Mouse (Mus musculus): ENCODE data around the gene St6galnac5. TPM values are rescaled to one million over a fixed set of nuclear protein-coding genes. Genes with fewer than 3 reads are reported as not detected.

The St6galnac5 gene
- total and polyA plus RNA-seq, 3 experiments, result 0.04 TPM; not detected in 2

GRCm38 (mm10) chr3:152898906-152899305 lies 83.1 kb downstream of the St6galnac5 start:
- in situ Hi-C loops (cut with MboI; ENCODE audit: low pct_ligation_motif_present, low pct_unique_long_range_greater_than_20kb, low sequenced_read_pairs) (no loop called here), dilution Hi-C loops (cut with MboI; ENCODE audit: extremely low pct_ligation_motif_present, extremely low pct_unique_long_range_greater_than_20kb, low sequenced_read_pairs) (no loop called here)
- H3K9me3 ChIP-seq (replicated peaks; ENCODE audit: low read length), result no peaks in the 10 kb centered on the region
- no peaks in the 10 kb centered on the region for H3K27me3 ChIP-seq (replicated peaks)
- TF ChIP-seq HCFC1 (IDR thresholded peaks at IDR 0.05; ENCODE audit: low read depth, low read length), result no peak
- no peak for TF ChIP-seq IRF4 (IDR thresholded peaks at IDR 0.05; ENCODE audit: low read depth, low read length)
- TF ChIP-seq GABPA (IDR thresholded peaks at IDR 0.05; ENCODE audit: insufficient replicate concordance, low read depth, low read length), result no peak
- TF ChIP-seq CHD2 (IDR thresholded peaks at IDR 0.05; ENCODE audit: low read length), result no peak
- no peak for TF ChIP-seq CHD1 (IDR thresholded peaks at IDR 0.05; ENCODE audit: low read depth, low read length)
- no peak for TF ChIP-seq USF1 (IDR thresholded peaks at IDR 0.05; ENCODE audit: low read depth, low read length)
- no peak for TF ChIP-seq USF2 (conservative IDR thresholded peaks at IDR 0.05; ENCODE audit: low read depth, low read length)
- no peak for TF ChIP-seq MXI1 (IDR thresholded peaks at IDR 0.05; ENCODE audit: low read depth, low read length)
- no peak for TF ChIP-seq JUN (IDR thresholded peaks at IDR 0.05; ENCODE audit: insufficient read depth, low read depth, low read length)
- TF ChIP-seq ETS1 (conservative IDR thresholded peaks at IDR 0.05; ENCODE audit: low read depth, low read length), result no peak
- TF ChIP-seq BHLHE40 (IDR thresholded peaks at IDR 0.05; ENCODE audit: low read depth, low read length), result no peak
- no peak for TF ChIP-seq JUND (conservative IDR thresholded peaks at IDR 0.05; ENCODE audit: low read depth, low read length)
- no peak for TF ChIP-seq TCF12 (IDR thresholded peaks at IDR 0.05; ENCODE audit: low read depth, low read length)
- TF ChIP-seq TBP (conservative IDR thresholded peaks at IDR 0.05; ENCODE audit: low read depth, low read length), result no peak
- TF ChIP-seq KAT2A (IDR thresholded peaks at IDR 0.05; ENCODE audit: insufficient replicate concordance, low read length), result no peak
- TF ChIP-seq CTCF (conservative IDR thresholded peaks at IDR 0.05 in 1 of 2, IDR thresholded peaks at IDR 0.05 in 1 of 2; ENCODE audit: low read depth in 2 of 2, low read length in 2 of 2), result no peak
- TF ChIP-seq ZNF384 (IDR thresholded peaks at IDR 0.05; ENCODE audit: low read depth, low read length), result no peak
- no peak for TF ChIP-seq MYC (IDR thresholded peaks at IDR 0.05; ENCODE audit: low read depth, low read length)
- no peak for TF ChIP-seq MAX (IDR thresholded peaks at IDR 0.05; ENCODE audit: low read length)
- no peak for TF ChIP-seq MAFK (IDR thresholded peaks at IDR 0.05; ENCODE audit: insufficient replicate concordance, low read length)
- H3K36me3 ChIP-seq (replicated peaks in 1 of 2; ENCODE audit: control insufficient read depth in 1 of 2, insufficient read depth in 1 of 2, low read length in 1 of 2), result no peaks in the 10 kb centered on the region
- H3K9ac ChIP-seq (ENCODE audit: insufficient read depth, low read depth), result no peak overlapping the region
- peaks cover 0 to 9% of the 10 kb centered on the region in 2 experiments; a peak in 2 of 4 replicates for H3K4me1 ChIP-seq (ENCODE audit: control insufficient read depth in 1 of 2, insufficient read depth in 2 of 2)
- H3K79me2 ChIP-seq (replicated peaks; ENCODE audit: control insufficient read depth, extremely low read depth, insufficient read depth, poor library complexity, severe bottlenecking), result no peaks in the 10 kb centered on the region
- H3K27ac ChIP-seq (ENCODE audit: insufficient read depth, low read depth), result no peak overlapping the region
- H3K4me3 ChIP-seq (replicated peaks in 1 of 3; ENCODE audit: low read depth in 2 of 3, low read length in 2 of 3, poor library complexity in 1 of 3), result no peak overlapping the region
- H3K4me2 ChIP-seq (ENCODE audit: insufficient read depth, low read depth, poor library complexity, severe bottlenecking), result no peak overlapping the region
- DNase-seq (ENCODE audit: extremely low read depth), result no peak

GRCm38 (mm10) chr3:152897196-152897595 lies 84.8 kb downstream of the St6galnac5 start:
- TF ChIP-seq ZKSCAN1 (IDR thresholded peaks at IDR 0.05; ENCODE audit: borderline replicate concordance, low read depth, low read length), result no peak
- DNase-seq (ENCODE audit: extremely low read depth), result peak; percentile 51
- no peaks in the 10 kb centered on the region for H3K79me2 ChIP-seq (replicated peaks; ENCODE audit: control insufficient read depth, extremely low read depth, insufficient read depth, poor library complexity, severe bottlenecking)
- no peak overlapping the region for H3K9ac ChIP-seq (ENCODE audit: insufficient read depth, low read depth)
- H3K4me3 ChIP-seq (replicated peaks in 1 of 3; ENCODE audit: low read depth in 2 of 3, low read length in 2 of 3, poor library complexity in 1 of 3), result no peak overlapping the region
- dilution Hi-C loops (cut with MboI; ENCODE audit: extremely low pct_ligation_motif_present, extremely low pct_unique_long_range_greater_than_20kb, low sequenced_read_pairs), result no loop called here
- in situ Hi-C loops (cut with MboI; ENCODE audit: low pct_ligation_motif_present, low pct_unique_long_range_greater_than_20kb, low sequenced_read_pairs), result no loop called here
- no peak overlapping the region for H3K27ac ChIP-seq (ENCODE audit: insufficient read depth, low read depth)
- H3K4me1 ChIP-seq (ENCODE audit: control insufficient read depth in 1 of 2, insufficient read depth in 2 of 2), result peaks cover 0 to 9% of the 10 kb centered on the region in 2 experiments; a peak in 2 of 4 replicates
- no peaks in the 10 kb centered on the region for H3K27me3 ChIP-seq (replicated peaks)
- no peak overlapping the region for H3K4me2 ChIP-seq (ENCODE audit: insufficient read depth, low read depth, poor library complexity, severe bottlenecking)
- H3K9me3 ChIP-seq (replicated peaks; ENCODE audit: low read length), result no peaks in the 10 kb centered on the region
- H3K36me3 ChIP-seq (replicated peaks in 1 of 2; ENCODE audit: control insufficient read depth in 1 of 2, insufficient read depth in 1 of 2, low read length in 1 of 2), result no peaks in the 10 kb centered on the region

All from CH12.LX (cell line).